Mouse (Mus musculus): Measurements from ENCODE around the gene Tmem18.

GRCm38 (mm10) chr12:30575952-30576351 is 8.3 kb upstream of the Tmem18 start:
- TF ChIP-seq CTCF (IDR thresholded peaks at IDR 0.05; ENCODE audit: control insufficient read depth, insufficient read depth, insufficient replicate concordance, low read depth, low read length) (no peak), POLR2A (IDR thresholded peaks at IDR 0.05; ENCODE audit: control insufficient read depth, low read depth, low read length) (no peak)

Data from testis, adult 2 months (tissue).